Mouse (Mus musculus): ENCODE data around the gene Ache. TPM values are rescaled to one million over a fixed set of nuclear protein-coding genes. Genes with fewer than 3 reads are reported as not detected.

The Ache gene
- polyA plus RNA-seq, 1 experiment from 2014 or later, result 4.5 TPM

DNA sequence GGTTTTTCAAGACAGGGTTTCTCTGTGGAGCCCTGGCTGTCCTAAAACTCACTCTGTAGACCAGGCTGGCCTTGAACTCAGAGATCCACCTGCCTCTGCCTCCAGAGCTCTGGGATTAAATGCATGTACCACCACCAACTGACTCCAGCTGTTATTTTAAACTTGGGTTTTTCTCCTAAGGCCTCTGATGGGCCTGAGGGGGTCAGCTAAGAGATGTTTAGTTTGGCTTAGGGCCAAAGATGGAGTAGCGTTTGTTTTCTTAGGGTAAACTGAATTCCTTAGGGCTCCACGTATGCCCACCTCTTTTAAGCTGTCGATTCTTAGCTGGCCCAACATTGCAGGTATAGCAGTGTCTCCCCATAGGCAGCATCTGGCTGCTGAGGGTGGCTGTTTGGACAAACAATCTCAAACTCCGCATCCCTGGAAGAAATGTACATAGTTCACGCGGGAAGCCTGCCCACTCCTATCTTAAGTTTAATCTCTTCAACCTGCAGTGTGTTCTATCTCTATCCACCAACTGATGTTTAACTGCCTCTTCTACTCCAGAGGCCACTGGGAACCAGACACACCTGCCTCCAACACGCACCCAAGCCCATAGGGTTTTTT is 55.2 kb downstream of the Ache start:
- H3K36me3 ChIP-seq (replicated peaks), result no peaks in the 10 kb centered on the region
- peaks cover 39% of the 10 kb centered on the region for H3K4me1 ChIP-seq
- no peaks in the 10 kb centered on the region for H3K9me3 ChIP-seq
- H3K27ac ChIP-seq (replicated peaks), result no peak overlapping the region
- H3K4me3 ChIP-seq, result no peak overlapping the region
- no peaks in the 10 kb centered on the region for H3K27me3 ChIP-seq (replicated peaks; ENCODE audit: low read depth, poor library complexity, severe bottlenecking)
- 79% methylated on average over 7 of the region's 7 CpGs for WGBS
- no peak for DNase-seq (ENCODE audit: low spot score)

DNA sequence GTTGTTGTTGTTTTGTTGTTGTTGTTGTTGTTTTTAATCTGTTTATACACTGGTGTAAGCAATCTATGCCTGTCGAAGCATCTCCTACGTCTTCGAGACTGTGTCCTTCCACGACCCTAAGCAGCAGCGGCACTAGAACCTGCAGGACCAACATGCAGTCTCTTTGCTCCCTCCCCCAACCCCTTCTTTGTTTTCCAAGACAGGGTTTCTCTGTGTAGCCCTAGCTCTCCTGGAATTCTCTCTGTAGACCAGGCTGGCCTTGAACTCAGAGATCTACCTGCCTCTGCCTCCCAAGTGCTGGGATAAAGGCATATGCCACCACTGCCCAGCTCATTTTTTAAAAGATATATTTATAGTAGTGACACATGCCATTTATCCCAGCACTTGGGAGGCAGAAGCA is 56.1 kb downstream of the Ache start:
- Histone ChIP-seq H3K36me3 (replicated peaks) (no peaks in the 10 kb centered on the region), H3K4me1 (peaks cover 40% of the 10 kb centered on the region), H3K27me3 (replicated peaks; ENCODE audit: low read depth, poor library complexity, severe bottlenecking) (no peaks in the 10 kb centered on the region), H3K4me3 (no peak overlapping the region), H3K27ac (replicated peaks) (no peak overlapping the region), H3K9me3 (no peaks in the 10 kb centered on the region)
- WGBS, result 94% methylated on average over 5 of the region's 5 CpGs
- no peak for DNase-seq (ENCODE audit: low spot score)

DNA sequence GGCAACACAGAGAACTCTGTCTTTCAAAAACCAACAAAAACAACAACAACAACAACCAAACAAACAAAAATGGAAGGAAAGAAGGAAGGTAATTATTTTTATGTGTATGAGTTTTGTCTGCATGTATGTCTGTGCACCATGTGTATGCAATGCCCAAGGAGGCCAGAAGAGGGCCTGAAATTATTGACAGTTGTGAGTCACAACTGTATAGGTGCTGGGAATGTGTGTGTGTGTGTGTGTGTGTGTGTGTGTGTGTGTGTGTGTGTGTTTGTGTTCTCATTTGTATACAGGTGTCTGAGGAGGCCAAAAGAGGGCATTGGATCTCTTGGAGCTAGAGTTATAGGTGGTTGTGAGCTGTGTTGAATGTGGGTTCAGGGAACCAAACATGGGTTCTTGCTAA is 56.5 kb downstream of the Ache start:
- no peaks in the 10 kb centered on the region for H3K36me3 ChIP-seq (replicated peaks)

More for the DNA sequence above, 56.5 kb downstream of the Ache start:
- Histone ChIP-seq H3K4me1 (peaks cover 40% of the 10 kb centered on the region), H3K9me3 (no peaks in the 10 kb centered on the region), H3K4me3 (no peak overlapping the region), H3K27ac (replicated peaks) (no peak overlapping the region), H3K27me3 (replicated peaks; ENCODE audit: low read depth, poor library complexity, severe bottlenecking) (no peaks in the 10 kb centered on the region)
- no peak for DNase-seq (ENCODE audit: low spot score)

Small RNAs within 50 kb of the gene (microRNA-seq; reads per million reads assigned to microRNA genes)
- gene Mir7036, result not detected
- not detected for gene Mir8116

Other genes starting within 250 kb of the Ache start
- gene Ap1s1, start 241.4 kb upstream of the Ache start, polyA plus RNA-seq (2016; fragmentation: Nextera tagmentation; extraction: Ambion mirVana), result 177 and 178 TPM in 2 replicates
- 0.12 TPM in 1 of 2 replicates, not detected in the other for gene Serpine1, start 215.3 kb upstream of the Ache start, polyA plus RNA-seq (2016; fragmentation: Nextera tagmentation; extraction: Ambion mirVana)
- gene Trim56, start 171.3 kb upstream of the Ache start, polyA plus RNA-seq (2016; fragmentation: Nextera tagmentation; extraction: Ambion mirVana), result 3.7 and 3.8 TPM in 2 replicates
- gene Muc3, start 138.2 kb upstream of the Ache start, polyA plus RNA-seq (2016; fragmentation: Nextera tagmentation; extraction: Ambion mirVana), result not detected in 2 replicates
- not detected in 2 replicates for gene Muc3a, start 75.1 kb upstream of the Ache start, polyA plus RNA-seq (2016; fragmentation: Nextera tagmentation; extraction: Ambion mirVana)
- 7.8 and 8.3 TPM in 2 replicates for gene Ufsp1, start 7.1 kb downstream of the Ache start, polyA plus RNA-seq (2016; fragmentation: Nextera tagmentation; extraction: Ambion mirVana)
- gene Srrt, start 20.2 kb downstream of the Ache start, polyA plus RNA-seq (2016; fragmentation: Nextera tagmentation; extraction: Ambion mirVana), result 191 and 214 TPM in 2 replicates
- gene Trip6, start 26.9 kb downstream of the Ache start, polyA plus RNA-seq (2016; fragmentation: Nextera tagmentation; extraction: Ambion mirVana), result 73.1 and 76.2 TPM in 2 replicates
- 12.6 and 13.4 TPM in 2 replicates for gene Slc12a9, start 46.1 kb downstream of the Ache start, polyA plus RNA-seq (2016; fragmentation: Nextera tagmentation; extraction: Ambion mirVana)
- gene Ephb4, start 62.6 kb downstream of the Ache start, polyA plus RNA-seq (2016; fragmentation: Nextera tagmentation; extraction: Ambion mirVana), result 53.6 and 56.8 TPM in 2 replicates
- 0.11 and 0.16 TPM in 2 replicates for gene Zan, start 189.5 kb downstream of the Ache start, polyA plus RNA-seq (2016; fragmentation: Nextera tagmentation; extraction: Ambion mirVana)
- 55.3 and 59.9 TPM in 2 replicates for gene Pop7, start 215.0 kb downstream of the Ache start, polyA plus RNA-seq (2016; fragmentation: Nextera tagmentation; extraction: Ambion mirVana)
- 15.2 and 15.3 TPM in 2 replicates for gene Gigyf1, start 231.0 kb downstream of the Ache start, polyA plus RNA-seq (2016; fragmentation: Nextera tagmentation; extraction: Ambion mirVana)
- gene Epo, start 245.7 kb downstream of the Ache start, polyA plus RNA-seq (2016; fragmentation: Nextera tagmentation; extraction: Ambion mirVana), result 2.1 and 2.3 TPM in 2 replicates
- 276 and 281 TPM in 2 replicates for gene Gnb2, start 246.0 kb downstream of the Ache start, polyA plus RNA-seq (2016; fragmentation: Nextera tagmentation; extraction: Ambion mirVana)

All from embryonic facial prominence, embryonic 10.5 days (tissue).